Mouse (Mus musculus) erythroblast, embryonic 14.5 days (primary cell): Measurements from ENCODE around the gene Gm21188.
"Not testable (repeated sequence)": the region's sequence is repeated elsewhere in the genome, so short reads cannot be mapped to it uniquely, and the experiment has no call there.

ENCODE experiments used
- GATA1 ChIP-seq: IDR thresholded peaks from 2 replicates; pipeline ENCODE4 v1.6.1; 2012; ENCODE audit warnings: low read length, inconsistent platforms, mixed read lengths
- TAL1 ChIP-seq: IDR thresholded peaks from 3 replicates; pipeline ENCODE4 v1.6.1; 2012; ENCODE audit warnings: low read length, inconsistent platforms, mixed read lengths

- TF ChIP-seq TAL1, GATA1: not testable (repeated sequence)
Observed at GRCm38 (mm10) chr13:120034637-120035036, 17.4 kb downstream of the Gm21188 start.
